Mouse (Mus musculus): ENCODE results near the gene Vrk2.

Gene Vrk2

DNA sequence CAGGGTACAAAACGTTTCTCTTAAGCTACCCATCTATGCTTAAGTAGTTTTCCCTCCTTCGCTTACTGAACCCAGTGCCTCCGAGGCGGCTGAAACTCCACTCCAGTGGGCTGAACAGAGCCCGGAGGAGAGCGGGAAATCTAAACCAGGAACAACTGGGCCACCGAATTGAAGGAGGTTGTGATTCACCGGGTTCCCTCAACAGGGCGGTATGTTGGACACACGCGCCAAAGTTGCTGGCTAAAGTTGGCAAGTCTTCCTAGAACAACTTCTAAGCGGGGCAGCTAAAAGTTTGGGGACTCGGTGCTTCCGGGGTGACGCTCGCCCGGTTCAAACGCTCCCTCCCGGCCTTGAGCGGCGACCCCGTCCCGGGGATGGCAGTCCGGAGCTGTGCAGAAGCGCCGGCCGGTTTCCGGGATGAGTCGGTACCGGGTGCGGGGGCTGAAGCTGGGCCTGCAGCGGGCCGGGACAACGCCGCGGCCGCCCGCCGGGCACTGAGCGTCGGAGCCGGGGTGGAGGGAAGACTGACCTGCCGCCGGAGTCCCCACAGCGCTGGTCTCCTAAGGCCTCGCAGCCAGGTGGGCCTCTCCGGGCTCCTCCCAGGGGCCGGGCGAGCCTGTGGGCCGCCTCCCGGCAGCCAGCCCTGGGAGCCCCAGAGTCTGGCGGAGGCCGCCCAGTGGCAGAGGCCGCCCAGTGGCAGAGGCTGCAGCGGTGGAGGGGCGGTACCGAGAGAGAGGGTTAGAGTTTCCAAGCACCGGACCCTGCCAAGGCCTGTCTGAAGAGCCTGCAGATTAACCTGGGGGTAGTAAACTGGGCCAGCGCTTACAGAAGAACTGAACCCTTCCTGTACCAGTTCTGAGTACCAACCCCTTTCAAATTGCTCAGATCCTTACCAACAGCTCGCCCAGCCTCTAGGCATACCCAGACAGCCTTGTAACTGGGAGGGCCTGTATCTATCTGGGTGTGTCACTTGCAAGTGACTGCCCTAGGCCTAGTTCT lies at the start of gene Vrk2, which contains the start of gene Gm6899:
TSS of gene Vrk2 (minus strand) at position 939 of the 999 bp plus-strand sequence.
TSS of gene Gm6899 (plus strand) at position 181 of the 999 bp plus-strand sequence.
- peak; percentile 2 for DNase-seq

- DNase-seq, result no peak
Measured at GRCm38 (mm10) chr11:26642141-26642540, 48.3 kb upstream of the Vrk2 start.

DNA sequence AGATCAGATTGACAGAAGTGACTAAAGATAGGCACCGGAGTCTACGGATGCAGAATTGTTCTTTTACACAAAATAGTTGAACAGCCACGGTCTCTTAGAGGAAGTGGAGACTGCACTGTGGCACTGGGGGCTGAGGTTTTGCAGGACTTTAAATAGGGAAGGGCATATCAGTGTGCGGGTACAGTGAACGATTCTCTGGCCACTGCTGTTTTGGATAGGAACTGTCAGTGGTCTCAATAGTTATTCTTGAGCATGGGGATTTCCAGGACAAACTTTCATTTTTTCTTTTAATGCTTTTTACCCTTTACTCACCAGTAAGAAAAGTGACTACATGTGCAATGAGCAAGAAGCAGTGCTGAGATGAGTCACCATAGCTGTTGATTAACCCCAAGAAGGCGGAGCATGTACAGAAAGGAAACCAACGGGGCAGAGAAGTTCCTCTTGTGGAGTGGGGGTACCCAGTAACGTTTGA lies 46.6 kb upstream of the Vrk2 start:
- DNase-seq, result no peak

- DNase-seq, result no peak
Measured at GRCm38 (mm10) chr11:26636239-26636638, 42.4 kb upstream of the Vrk2 start.

- DNase-seq, result no peak
Measured at GRCm38 (mm10) chr11:26622727-26623126, 28.9 kb upstream of the Vrk2 start.

- DNase-seq, result no peak
Measured at GRCm38 (mm10) chr11:26618475-26619223, 24.9 kb upstream of the Vrk2 start.

DNA sequence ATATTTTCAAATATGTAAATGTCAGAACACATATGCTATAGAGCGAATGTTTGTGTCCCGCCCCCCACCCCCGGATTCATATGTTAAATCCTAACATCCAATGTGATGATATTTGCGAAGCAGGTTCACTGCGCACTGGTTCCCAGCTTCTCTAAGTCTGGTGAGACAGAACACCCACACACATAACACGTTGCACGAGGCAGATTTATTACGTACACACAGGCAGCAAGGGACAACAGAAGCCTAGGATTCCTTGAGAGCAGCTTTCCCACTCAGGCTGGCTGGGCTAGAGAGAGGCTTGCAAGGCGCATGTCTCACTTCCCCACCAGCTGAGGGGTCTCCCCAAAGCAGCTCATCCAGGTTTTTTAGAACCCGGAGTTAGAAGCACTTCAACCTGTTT lies 15.0 kb upstream of the Vrk2 start:
- no peak for DNase-seq

DNA sequence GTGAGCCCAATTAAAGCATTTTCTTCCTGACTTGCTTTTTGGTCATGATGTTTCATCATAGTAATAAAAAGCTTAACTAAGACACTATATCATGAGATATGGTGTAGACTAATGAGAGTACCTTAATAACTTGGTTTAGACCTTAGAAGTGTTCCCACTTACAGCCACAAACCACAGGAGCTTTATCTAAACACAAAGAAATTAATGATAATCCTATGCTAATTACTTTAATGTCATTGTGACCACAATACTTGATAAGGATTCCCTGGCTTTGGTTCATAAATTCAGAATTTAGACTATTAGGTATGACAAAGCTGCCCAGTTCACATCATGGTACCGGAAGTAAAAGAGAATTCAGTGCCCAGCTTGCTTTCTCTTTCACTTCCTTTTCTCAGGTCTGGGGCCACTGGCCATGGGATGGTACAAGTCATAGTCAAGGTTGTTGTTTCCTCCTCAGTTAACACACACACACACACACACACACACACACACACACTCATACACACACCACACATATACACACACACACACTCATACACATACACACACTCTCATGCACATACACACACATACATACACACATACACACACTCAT lies 10.4 kb upstream of the Vrk2 start:
- no peak for DNase-seq

- DNase-seq, result no peak
Measured at GRCm38 (mm10) chr11:26601571-26602175, 7.9 kb upstream of the Vrk2 start.

DNA sequence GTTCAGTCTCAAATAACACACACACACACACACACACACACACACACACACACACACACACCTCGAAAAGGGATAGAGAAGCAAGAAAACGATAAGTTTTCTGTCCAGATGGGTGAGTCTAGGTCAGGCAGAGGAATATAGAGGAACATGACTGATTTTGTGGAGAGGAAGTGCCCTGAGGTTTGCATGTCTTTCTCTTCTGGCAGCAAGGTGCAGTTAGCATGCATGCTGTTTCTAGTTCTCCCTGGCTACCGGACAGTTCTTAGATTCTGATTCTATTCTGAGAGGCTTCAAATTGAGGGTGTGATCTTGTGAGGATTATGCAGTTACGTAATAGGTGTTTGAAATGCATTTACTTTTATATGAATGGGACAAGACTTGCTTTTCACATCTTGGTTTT lies 6.9 kb upstream of the Vrk2 start:
- DNase-seq, result no peak

DNA sequence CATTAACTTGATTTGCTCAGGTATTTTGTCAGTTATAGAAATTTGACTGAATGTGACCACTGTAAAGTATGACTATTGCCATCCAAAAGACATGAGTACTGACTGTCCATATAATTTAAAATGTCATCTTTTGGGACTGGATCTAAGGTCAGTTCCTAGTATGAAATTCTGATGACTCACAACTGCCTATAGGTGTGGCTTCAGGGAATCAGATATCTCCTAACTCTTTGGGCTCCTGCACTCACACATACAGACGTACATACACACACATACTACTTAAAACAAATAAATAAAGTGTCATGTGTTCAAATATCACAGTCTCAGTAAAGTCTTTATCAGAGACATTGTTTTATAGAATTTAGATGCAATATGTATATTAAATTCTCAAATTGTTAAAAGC lies 5.1 kb upstream of the Vrk2 start:
- DNase-seq, result no peak

- DNase-seq, result no peak
Measured at GRCm38 (mm10) chr11:26597761-26598160, 4.0 kb upstream of the Vrk2 start.

GRCm38 (mm10) chr11:26597145-26597544 lies 3.3 kb upstream of the Vrk2 start:
- DNase-seq, result no peak

- no peak for DNase-seq
Measured at GRCm38 (mm10) chr11:26596186-26596585, 2.4 kb upstream of the Vrk2 start.

DNA sequence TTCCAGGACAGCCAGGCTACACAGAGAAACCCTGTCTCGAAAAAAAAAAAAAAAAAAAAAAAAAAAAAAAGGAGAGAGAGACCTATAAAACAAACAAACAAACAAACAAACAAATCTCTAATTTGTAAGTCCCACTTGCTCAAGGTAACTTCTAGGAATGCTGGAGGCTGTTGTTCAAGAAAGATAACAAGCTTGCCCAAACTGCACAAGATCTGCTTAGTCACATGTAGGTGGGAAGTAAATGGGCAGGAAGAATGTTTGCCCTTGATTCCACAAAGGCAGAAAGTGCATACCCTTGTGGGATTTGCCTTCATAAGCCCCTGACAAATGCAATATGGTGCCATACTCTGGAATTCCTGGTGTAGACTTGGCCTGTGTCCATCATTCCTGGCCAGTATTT lies 688 bp upstream of the Vrk2 start:
- DNase-seq, result no peak

DNA sequence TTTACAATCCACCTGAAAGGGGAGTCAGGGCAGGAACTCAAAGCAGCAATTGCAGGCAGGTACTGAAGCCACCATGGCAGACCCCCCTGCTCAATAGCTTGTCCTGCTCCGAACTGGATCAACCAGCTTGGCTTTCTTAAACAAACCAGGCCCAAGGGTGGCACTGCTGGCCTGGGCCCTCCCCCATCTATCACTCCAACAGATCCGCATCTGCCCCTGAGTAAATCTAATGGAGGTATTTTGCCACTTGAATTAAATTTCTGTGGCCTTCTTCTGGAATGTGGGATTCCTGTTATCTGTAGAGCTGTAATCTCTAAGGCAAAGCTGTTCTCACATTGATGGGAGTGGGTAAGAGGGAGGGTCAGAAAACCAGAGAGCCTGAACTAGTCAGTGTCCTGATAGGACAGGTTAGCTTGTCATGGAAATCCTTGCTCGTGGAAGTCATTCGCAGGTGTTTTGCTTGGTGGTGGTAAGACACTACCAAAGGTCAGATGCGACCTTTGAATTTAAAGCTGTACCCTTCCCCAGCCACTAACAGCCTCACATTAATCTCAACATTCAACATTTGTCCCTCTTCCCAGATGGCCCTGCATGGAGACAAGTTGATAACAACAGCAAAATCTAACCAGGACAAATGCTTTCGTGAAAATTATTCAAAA lies 1.3 kb downstream of the Vrk2 start:
- no peak for DNase-seq

GRCm38 (mm10) chr11:26587184-26587524 lies 6.6 kb downstream of the Vrk2 start:
- DNase-seq, result no peak

DNA sequence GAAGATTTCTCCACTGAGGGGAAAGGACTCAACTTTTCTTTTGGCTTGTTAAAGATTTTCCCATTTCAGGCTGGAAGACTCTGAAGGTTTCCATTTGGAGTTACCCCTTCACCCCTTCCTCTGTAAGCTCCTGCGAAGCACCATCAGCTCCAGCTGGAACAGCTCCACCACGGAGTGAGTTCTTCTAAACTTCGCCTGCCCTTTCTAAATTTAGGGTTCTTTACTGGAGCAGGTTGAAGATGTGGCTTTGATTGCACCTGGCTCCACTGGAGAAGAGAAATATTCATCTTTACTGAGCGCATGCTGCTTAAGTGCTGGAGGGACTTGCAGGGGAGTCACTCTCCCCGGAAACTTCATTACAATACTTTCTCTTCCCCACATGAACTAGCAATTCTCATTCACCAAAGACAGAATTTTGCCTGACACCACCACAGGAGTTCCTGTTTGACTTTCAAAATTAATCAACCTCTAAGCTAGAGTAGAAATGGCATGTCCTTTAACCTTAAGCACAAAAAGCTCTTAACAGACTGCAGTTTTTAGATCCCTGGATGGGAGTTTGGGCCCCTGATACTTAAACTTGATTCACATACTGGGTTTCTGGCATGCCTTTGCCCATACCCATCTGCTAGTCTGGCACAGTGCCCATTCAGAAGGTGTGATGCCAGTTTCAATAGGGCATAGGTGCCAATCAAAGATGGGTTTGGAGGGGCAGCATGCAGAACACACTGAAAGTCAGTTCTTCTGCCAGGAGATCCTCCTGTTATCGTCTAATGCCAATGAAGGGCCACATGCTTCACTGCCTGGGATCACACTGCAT lies 7.2 kb downstream of the Vrk2 start:
- peak; percentile 22 for DNase-seq

DNA sequence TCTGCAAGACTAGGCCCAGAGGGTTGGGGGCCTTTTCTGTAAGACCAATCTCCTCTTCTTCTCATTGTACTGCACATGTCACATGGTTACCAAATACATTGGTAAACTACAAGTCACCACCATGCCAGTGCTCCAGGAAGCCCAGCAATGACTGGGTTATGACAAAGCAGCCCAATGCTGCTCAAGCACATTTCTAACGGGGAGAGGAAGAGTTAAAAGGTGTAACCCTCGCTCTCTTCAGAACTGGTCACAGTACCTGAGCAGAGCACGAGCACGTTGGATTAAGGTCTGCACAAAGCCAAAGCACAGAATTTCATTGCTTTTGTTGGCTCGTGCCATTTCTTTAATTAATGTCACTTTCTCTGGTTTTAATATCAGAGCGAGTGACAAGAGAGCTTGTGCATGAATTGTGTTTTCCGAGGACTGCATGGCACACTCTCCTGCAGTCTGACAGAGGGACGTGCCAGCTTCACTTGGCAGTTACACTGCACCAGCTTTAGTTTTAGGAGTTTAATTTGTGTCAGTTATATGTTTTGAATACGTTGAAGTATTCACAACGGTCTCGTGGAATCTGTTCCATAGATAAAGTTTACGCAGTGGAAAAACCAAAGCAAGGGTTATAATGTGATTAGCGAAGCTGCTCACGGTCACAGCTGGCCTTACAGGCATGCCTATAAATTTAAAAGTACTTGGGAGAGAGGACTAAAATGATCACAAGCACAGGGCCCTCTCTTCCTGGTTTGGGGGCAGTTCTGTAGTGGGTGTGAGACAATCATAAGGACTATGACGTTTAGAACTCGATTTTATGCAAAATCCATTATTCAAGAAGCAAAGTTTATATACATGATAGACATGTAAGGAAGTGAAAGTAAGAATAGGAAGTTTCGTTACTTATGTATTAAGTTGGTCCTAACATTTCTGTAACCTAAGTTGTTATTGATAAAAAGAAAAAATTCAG lies 8.1 kb downstream of the Vrk2 start:
- DNase-seq, result no peak

- no peak for DNase-seq
Measured at GRCm38 (mm10) chr11:26551551-26551950, 42.2 kb downstream of the Vrk2 start.

All from cerebellum, adult 9-11 months (tissue).